Mouse (Mus musculus): Measurements from ENCODE around the gene Msh5. TPM values are rescaled to one million over a fixed set of nuclear protein-coding genes. Genes with fewer than 3 reads are reported as not detected.

The Msh5 gene
- total and polyA plus RNA-seq, 3 experiments, result 26.3 to 29.0 TPM; not detected in 1

DNA sequence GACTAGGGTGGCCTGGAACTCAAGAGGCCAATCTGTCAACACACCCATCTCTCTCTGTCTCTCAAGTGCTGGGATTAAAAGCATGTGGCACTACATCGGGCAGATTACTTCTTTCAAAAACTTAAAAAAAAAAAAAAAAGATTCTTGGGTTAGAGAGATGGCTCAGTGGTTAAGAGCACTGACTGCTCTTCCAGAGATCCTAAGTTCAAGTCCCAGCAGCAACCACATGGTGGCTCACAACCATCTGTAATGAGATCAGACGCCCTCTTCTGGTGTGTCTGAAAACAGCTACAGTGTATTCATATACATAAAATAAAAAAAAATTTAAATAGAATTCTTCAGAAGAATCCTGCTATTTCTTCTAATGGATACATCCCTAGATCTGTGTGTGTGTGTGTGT lies 41.6 kb upstream of the Msh5 start:
- no peak overlapping the region for H3K4me3 ChIP-seq (ENCODE audit: control insufficient read depth in 1 of 2, insufficient read depth in 1 of 2, low read depth in 2 of 2, low read length in 2 of 2)
- peak overlapping the region; percentile 87 for H3K9ac ChIP-seq (ENCODE audit: control insufficient read depth, low read depth, low read length, poor library complexity, severe bottlenecking)
- no peaks in the 10 kb centered on the region for H3K27me3 ChIP-seq (ENCODE audit: control insufficient read depth in 1 of 2, insufficient read depth in 2 of 2, low read length in 2 of 2)
- peak overlapping the region; percentile 81 for H3K27ac ChIP-seq (ENCODE audit: control insufficient read depth, low read depth, low read length)
- H3K36me3 ChIP-seq (ENCODE audit: control insufficient read depth in 1 of 2, insufficient read depth in 2 of 2, low read length in 2 of 2), result peaks cover 0 to 20% of the 10 kb centered on the region in 2 experiments; a peak in 2 of 4 replicates
- no peaks in the 10 kb centered on the region for H3K9me3 ChIP-seq (replicated peaks; ENCODE audit: insufficient read depth, low read length)
- peaks cover 5 to 41% of the 10 kb centered on the region in 2 experiments for H3K4me1 ChIP-seq (ENCODE audit: control insufficient read depth in 1 of 2, insufficient read depth in 2 of 2, low read length in 2 of 2)
- TF ChIP-seq RCOR1 (IDR thresholded peaks at IDR 0.05; ENCODE audit: low read depth, low read length) (no peak), MEF2A (IDR thresholded peaks at IDR 0.05; ENCODE audit: extremely low read depth, insufficient replicate concordance, low read depth, low read length, poor library complexity, severe bottlenecking) (no peak), POLR2AphosphoS2 (IDR thresholded peaks at IDR 0.05; ENCODE audit: low read length) (no peak), SIN3A (IDR thresholded peaks at IDR 0.05; ENCODE audit: low read length) (no peak), SMC3 (IDR thresholded peaks at IDR 0.05; ENCODE audit: low read depth, low read length) (peak; percentile 46), TAL1 (IDR thresholded peaks at IDR 0.05; ENCODE audit: low read length) (no peak), USF2 (IDR thresholded peaks at IDR 0.05; ENCODE audit: borderline replicate concordance in 1 of 2, insufficient read depth in 1 of 2, low read depth in 1 of 2, low read length in 2 of 2) (no peak), MAX (IDR thresholded peaks at IDR 0.05; ENCODE audit: low read length) (no peak), E2F4 (IDR thresholded peaks at IDR 0.05; ENCODE audit: borderline replicate concordance, low read depth, low read length) (no peak), ZKSCAN1 (IDR thresholded peaks at IDR 0.05; ENCODE audit: low read depth, low read length) (no peak), CHD1 (IDR thresholded peaks at IDR 0.05; ENCODE audit: low read depth, low read length) (no peak), USF1 (IDR thresholded peaks at IDR 0.05; ENCODE audit: low read depth, low read length) (no peak), UBTF (IDR thresholded peaks at IDR 0.05; ENCODE audit: borderline replicate concordance, insufficient read depth, low read depth, low read length) (no peak), TCF12 (IDR thresholded peaks at IDR 0.05; ENCODE audit: low read depth, low read length) (no peak), MAZ (IDR thresholded peaks at IDR 0.05; ENCODE audit: low read depth, low read length) (no peak), ZC3H11A (IDR thresholded peaks at IDR 0.05; ENCODE audit: low read depth, low read length) (peak; percentile 30), JUND (IDR thresholded peaks at IDR 0.05; ENCODE audit: low read depth, low read length) (no peak), NELFE (IDR thresholded peaks at IDR 0.05; ENCODE audit: low read depth, low read length) (no peak), HCFC1 (IDR thresholded peaks at IDR 0.05; ENCODE audit: low read depth, low read length) (no peak), BHLHE40 (IDR thresholded peaks at IDR 0.05; ENCODE audit: borderline replicate concordance, low read depth, low read length) (no peak), ZNF384 (IDR thresholded peaks at IDR 0.05; ENCODE audit: low read depth, low read length) (peak; percentile 69), NRF1 (IDR thresholded peaks at IDR 0.05; ENCODE audit: insufficient read depth, low read depth, low read length, poor library complexity, severe bottlenecking) (no peak), POLR2A (IDR thresholded peaks at IDR 0.05; ENCODE audit: control insufficient read depth in 1 of 2, insufficient read depth in 1 of 2, low read depth in 1 of 2, low read length in 2 of 2, poor library complexity in 1 of 2) (no peak), POLR2AphosphoS5 (IDR thresholded peaks at IDR 0.05; ENCODE audit: borderline replicate concordance, low read depth, low read length) (no peak), ELF1 (IDR thresholded peaks at IDR 0.05; ENCODE audit: low read depth, low read length) (no peak), MXI1 (IDR thresholded peaks at IDR 0.05; ENCODE audit: low read depth, low read length) (no peak), CHD2 (IDR thresholded peaks at IDR 0.05; ENCODE audit: low read length) (no peak), MYC (IDR thresholded peaks at IDR 0.05; ENCODE audit: low read depth, low read length) (0 out of 2 replicates have a peak, but pooled peaks have one; percentile 23), CTCF (IDR thresholded peaks at IDR 0.05 in 2 of 3, conservative IDR thresholded peaks at IDR 0.05 in 1 of 3; ENCODE audit: control insufficient read depth in 1 of 3, insufficient read depth in 1 of 3, low read depth in 2 of 3, low read length in 3 of 3, poor library complexity in 1 of 3, severe bottlenecking in 1 of 3) (peak; percentile 29 to 59 (median 37)), TBP (IDR thresholded peaks at IDR 0.05; ENCODE audit: low read depth, low read length) (no peak), ETS1 (IDR thresholded peaks at IDR 0.05; ENCODE audit: low read depth, low read length) (no peak), GATA1 (IDR thresholded peaks at IDR 0.05; ENCODE audit: low read depth, low read length) (no peak), MYB (IDR thresholded peaks at IDR 0.05; ENCODE audit: low read depth, low read length) (no peak), RAD21 (IDR thresholded peaks at IDR 0.05; ENCODE audit: low read depth, low read length) (no peak; the same call in 1 of the 2 replicates)
- DNase-seq (ENCODE audit: low read depth, low spot score), result peak; percentile 52
- peaks cover 18% of the 10 kb centered on the region for H3K79me2 ChIP-seq (ENCODE audit: control insufficient read depth, insufficient read depth, low read length, poor library complexity)

Measured in MEL (cell line).